Mouse (Mus musculus) forebrain, postnatal 0 days (tissue): ENCODE results near the gene Btg2. TPM values are rescaled to one million over a fixed set of nuclear protein-coding genes. Genes with fewer than 3 reads are reported as not detected.

Source experiments
- ATAC-seq: fragments of 200-750 bp; cut with Nextera tagmentation; 2 replicates; pipeline ENCODE4 v1.8.0; 2017; ENCODE audit warnings: mild to moderate bottlenecking, moderate library complexity
- DNase-seq: peaks from one replicate; pipeline ENCODE4 v3.0.0-alpha.2; 2015
- H3K27ac ChIP-seq: fragments of 300-500 bp; sonication (generic); 2 replicates; pipeline ENCODE4 v1.5.1; 2014; ENCODE audit warnings: low read depth, mild to moderate bottlenecking, antibody characterized with exemption, low read length, moderate library complexity, mixed read lengths
- H3K27me3 ChIP-seq: fragments of 300-500 bp; sonication (generic); 2 replicates; pipeline ENCODE4 v1.6.1; 2014; ENCODE audit warnings: mild to moderate bottlenecking, low read length, mixed read lengths; ENCODE audit not compliant: insufficient read depth
- H3K36me3 ChIP-seq: fragments of 300-500 bp; sonication (generic); 2 replicates; pipeline ENCODE4 v1.6.1; 2014; ENCODE audit warnings: mild to moderate bottlenecking, moderate library complexity; ENCODE audit not compliant: insufficient read depth
- H3K4me1 ChIP-seq: fragments of 300-500 bp; sonication (generic); 2 replicates; pipeline ENCODE4 v1.6.1; 2014; ENCODE audit warnings: antibody characterized with exemption; ENCODE audit not compliant: insufficient read depth
- H3K4me2 ChIP-seq: fragments of 300-500 bp; sonication (generic); 2 replicates; pipeline ENCODE4 v1.6.1; 2014; ENCODE audit warnings: low read depth, mild to moderate bottlenecking, moderate library complexity
- H3K4me3 ChIP-seq: fragments of 300-500 bp; sonication (generic); 2 replicates; pipeline ENCODE4 v1.5.1; 2014; ENCODE audit warnings: low read depth, low read length, mixed read lengths
- H3K9ac ChIP-seq: fragments of 300-500 bp; sonication (generic); 2 replicates; pipeline ENCODE4 v1.6.1; 2014; ENCODE audit warnings: mild to moderate bottlenecking
- H3K9me3 ChIP-seq: fragments of 300-500 bp; sonication (generic); 2 replicates; pipeline ENCODE4 v1.6.1; 2016; ENCODE audit warnings: low read length
- CTCF ChIP-seq: sonication (generic); IDR thresholded peaks from 2 replicates; pipeline ENCODE4 v1.5.1; 2016; ENCODE audit warnings: antibody characterized with exemption, control low read depth, low read depth
- WGBS: fragments of 180-500 bp; shearing (Covaris S2); extraction: QIAGEN DNeasy Blood & Tissue Kit; methylation state at CpG from one replicate; pipeline ENCODE4 v1.1.7; 2014; 5-methylcytosine and 5-hydroxymethylcytosine counted together
- polyA plus RNA-seq: library from polyadenylated mRNA; unstranded; fragments of >200 nt; fragmentation: Nextera tagmentation; extraction: Ambion mirVana; gene quantifications from 2 replicates; pipeline ENCODE4 v1.2.1, GENCODE M21; 2015
- total RNA-seq: library from RNA; depleted of rRNA; stranded (reverse); fragments of >200 nt; gene quantifications from 2 replicates; pipeline ENCODE4 v1.2.3, GENCODE M21; 2014

Btg2 gene
- total and polyA plus RNA-seq, 2 experiments from 2014 or later = 11.9 to 12.0 TPM

DNA sequence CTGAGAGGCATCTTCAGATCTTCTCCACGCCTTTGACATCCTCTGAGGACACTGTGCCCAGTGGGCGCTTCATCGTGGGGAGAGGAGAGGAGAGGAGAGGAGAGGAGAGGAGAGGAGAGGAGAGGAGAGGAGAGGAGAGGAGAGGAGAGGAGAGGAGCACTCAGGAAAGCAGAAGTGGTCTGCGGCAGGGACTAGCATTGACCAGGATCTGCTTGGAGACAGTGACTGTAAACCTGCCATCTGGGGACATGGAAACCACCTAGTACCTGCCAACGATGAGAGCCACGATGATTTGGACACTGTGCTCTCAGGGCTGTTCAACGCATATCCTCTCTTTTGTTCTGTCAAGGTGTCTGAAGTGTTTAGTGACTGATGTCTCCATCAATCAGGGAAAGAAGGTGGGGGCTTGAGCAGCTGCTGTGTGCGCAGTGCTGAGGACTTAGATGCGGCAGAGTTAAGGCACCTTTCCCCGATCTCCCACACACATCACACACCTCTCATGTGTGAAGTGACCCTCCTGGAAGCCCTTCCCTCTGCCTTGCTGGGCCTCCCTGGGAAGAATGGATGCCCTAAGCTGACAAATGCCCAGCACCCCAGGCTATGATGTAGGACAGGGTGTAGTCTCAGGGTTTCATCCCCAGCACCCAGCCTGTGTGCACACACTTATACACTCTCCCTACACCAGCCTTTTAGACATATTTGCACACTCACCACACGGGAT lies 26.3 kb upstream of the Btg2 start:
- H3K4me2 ChIP-seq = no peak overlapping the region
- H3K27ac ChIP-seq = no peak overlapping the region
- no peaks in the 10 kb centered on the region for H3K9me3 ChIP-seq
- 82% methylated on average over 11 of the region's 11 CpGs for WGBS
- ATAC-seq = no peak
- no peaks in the 10 kb centered on the region for H3K4me1 ChIP-seq
- H3K4me3 ChIP-seq = no peak overlapping the region
- H3K36me3 ChIP-seq = no peaks in the 10 kb centered on the region
- no peak overlapping the region for H3K9ac ChIP-seq
- no peak for DNase-seq
- no peak for TF ChIP-seq CTCF
- H3K27me3 ChIP-seq = no peaks in the 10 kb centered on the region

DNA sequence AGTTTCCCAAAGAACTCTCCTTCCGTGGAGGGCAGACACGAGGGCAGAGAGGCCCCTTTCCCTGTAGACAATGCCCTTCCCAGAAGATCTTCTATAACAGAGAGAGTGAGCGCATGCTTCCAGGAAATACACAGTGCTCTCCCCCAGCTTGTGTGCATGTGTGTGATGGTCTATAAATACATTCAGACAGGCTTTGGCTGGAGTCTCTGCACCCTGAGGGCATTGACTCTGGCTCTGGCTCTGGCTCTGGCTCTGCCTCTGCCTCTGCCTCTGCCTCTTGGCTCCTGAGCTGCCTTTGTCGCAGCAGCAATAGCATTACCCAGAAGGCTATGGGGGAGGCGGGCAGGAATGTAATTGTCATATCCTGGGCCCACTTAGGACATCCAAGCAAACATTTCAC lies 24.9 kb upstream of the Btg2 start:
- Histone ChIP-seq H3K27me3 (no peaks in the 10 kb centered on the region), H3K36me3 (no peaks in the 10 kb centered on the region), H3K4me1 (peaks cover 3% of the 10 kb centered on the region; the same call in 1 of the 2 replicates), H3K9ac (no peak overlapping the region), H3K4me3 (no peak overlapping the region), H3K4me2 (no peak overlapping the region), H3K27ac (no peak overlapping the region), H3K9me3 (no peaks in the 10 kb centered on the region)
- ATAC-seq (no peak), DNase-seq (no peak)
- WGBS = 69% methylated on average over 5 of the region's 5 CpGs
- TF ChIP-seq CTCF = no peak

DNA sequence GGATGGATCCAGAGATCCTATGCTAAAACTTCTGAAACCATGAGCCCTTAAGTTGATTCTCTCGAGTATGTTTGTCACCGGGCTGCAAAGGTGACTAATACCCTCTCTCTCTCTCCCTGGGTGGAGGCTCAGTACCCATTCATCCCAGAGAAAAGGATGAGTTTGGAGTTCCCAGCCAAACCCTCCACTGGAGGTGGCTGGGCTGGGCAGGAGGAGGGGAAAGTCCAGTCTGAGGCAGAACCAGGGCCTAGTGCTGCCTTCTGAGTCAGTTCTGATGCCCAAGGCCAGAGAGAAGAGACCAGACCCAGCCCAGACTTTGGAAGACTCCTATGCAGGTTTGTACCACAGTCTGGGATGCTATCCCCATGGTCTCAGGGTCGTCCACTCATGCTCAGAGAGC lies 22.7 kb upstream of the Btg2 start:
- no peak for DNase-seq

DNA sequence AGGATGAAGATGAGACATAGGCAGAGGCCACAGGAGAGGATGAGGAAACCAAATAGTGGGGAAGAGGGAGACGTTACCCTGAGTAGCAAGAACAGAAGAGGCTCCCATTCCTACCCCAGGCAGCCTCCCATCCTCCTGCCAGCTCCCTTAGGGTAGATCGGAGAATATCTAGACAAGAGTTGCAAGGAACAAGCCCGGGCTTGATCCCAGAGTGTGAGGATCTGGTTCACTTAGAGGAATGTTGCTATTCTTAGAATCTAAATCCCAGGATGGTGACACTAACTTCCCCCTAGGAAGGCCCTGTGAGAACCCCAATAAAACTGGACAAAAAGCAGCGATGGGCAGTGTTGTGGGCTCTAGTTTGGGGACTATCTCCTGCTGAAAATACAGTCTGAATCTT lies 22.0 kb upstream of the Btg2 start:
- Histone ChIP-seq H3K4me2 (no peak overlapping the region), H3K27ac (no peak overlapping the region), H3K9ac (no peak overlapping the region), H3K4me3 (no peak overlapping the region), H3K4me1 (peaks cover 11% of the 10 kb centered on the region), H3K27me3 (no peaks in the 10 kb centered on the region), H3K36me3 (no peaks in the 10 kb centered on the region), H3K9me3 (no peaks in the 10 kb centered on the region)
- DNase-seq = no peak
- no peak for TF ChIP-seq CTCF
- no peak for ATAC-seq
- 83% methylated on average over 4 of the region's 4 CpGs for WGBS

More for the DNA sequence above, 22.7 kb upstream of the Btg2 start:
- no peak overlapping the region for H3K9ac ChIP-seq
- ATAC-seq = no peak
- no peak overlapping the region for H3K4me3 ChIP-seq
- no peaks in the 10 kb centered on the region for H3K36me3 ChIP-seq
- H3K4me1 ChIP-seq = peaks cover 10% of the 10 kb centered on the region
- H3K27me3 ChIP-seq = no peaks in the 10 kb centered on the region
- H3K4me2 ChIP-seq = no peak overlapping the region
- no peaks in the 10 kb centered on the region for H3K9me3 ChIP-seq
- no peak for TF ChIP-seq CTCF
- 80% methylated on average over 3 of the region's 3 CpGs for WGBS
- H3K27ac ChIP-seq = no peak overlapping the region

DNA sequence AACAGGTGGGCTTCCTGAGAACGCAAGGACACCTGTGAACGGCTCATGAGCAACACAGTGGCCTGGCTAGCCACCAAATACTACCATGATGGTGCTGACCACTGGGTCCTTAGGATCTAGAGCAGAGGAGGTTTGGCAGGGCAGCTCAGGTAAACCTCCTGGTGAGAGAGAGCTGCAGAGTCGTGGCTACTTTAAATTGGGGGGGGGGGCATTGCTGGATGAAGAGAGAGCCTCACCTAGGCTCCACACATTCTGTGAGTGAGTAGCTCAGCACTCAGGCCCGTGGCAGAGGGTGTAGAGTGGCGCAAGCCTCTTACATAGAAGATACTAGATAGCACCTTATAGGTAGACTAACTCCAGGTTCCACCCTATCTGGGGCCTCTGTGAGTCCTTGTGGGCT lies 21.5 kb upstream of the Btg2 start:
- H3K36me3 ChIP-seq = no peaks in the 10 kb centered on the region
- no peak overlapping the region for H3K4me2 ChIP-seq
- H3K4me3 ChIP-seq = no peak overlapping the region
- DNase-seq (no peak), ATAC-seq (no peak)
- 82% methylated on average over 5 of the region's 5 CpGs for WGBS
- no peaks in the 10 kb centered on the region for H3K27me3 ChIP-seq
- no peak overlapping the region for H3K9ac ChIP-seq
- H3K4me1 ChIP-seq = peaks cover 11% of the 10 kb centered on the region
- no peaks in the 10 kb centered on the region for H3K9me3 ChIP-seq
- no peak overlapping the region for H3K27ac ChIP-seq
- no peak for TF ChIP-seq CTCF

DNA sequence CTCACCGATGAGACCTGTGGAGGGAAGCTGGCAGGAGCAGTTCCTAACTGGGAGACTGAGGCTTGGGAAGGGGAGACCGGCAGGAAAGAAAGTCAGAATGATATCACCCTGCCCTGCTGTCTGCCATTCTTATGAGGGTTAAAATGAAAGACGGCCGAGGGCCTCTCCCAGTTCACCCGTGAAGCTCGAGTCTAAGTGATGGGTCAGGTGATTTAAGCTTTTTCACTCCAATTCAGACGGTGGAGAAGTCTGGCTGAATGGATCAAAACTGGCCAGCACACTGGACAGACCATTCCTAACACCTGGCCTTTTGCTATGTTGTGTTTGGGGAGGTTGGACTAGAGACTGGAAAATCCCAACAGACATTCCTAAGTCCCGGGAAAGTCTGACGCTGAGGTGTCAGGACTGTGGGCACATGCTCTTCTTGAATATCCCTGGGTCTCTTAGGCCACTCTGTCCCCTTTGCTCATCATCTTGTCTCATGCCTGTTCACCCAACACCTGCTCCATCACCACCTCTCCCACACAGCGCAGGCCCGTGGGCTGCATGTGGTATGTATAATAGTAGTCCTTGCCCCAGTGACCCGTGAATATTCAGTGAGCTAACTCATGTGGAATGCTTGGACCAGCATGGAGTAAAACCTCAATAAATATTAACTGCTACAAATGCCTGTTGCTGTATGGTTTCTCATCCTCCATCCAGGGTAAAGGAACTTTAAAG lies 20.8 kb upstream of the Btg2 start:
- Histone ChIP-seq H3K9ac (peak overlapping the region; percentile 38), H3K27ac (peak overlapping the region; percentile 76), H3K4me2 (peak overlapping the region; percentile 60), H3K36me3 (no peaks in the 10 kb centered on the region), H3K4me1 (peaks cover 11% of the 10 kb centered on the region), H3K4me3 (peak overlapping the region; percentile 35), H3K27me3 (no peaks in the 10 kb centered on the region), H3K9me3 (no peaks in the 10 kb centered on the region)
- ATAC-seq (no peak), DNase-seq (no peak)
- 28% methylated on average over 12 of the region's 12 CpGs for WGBS
- TF ChIP-seq CTCF = no peak

DNA sequence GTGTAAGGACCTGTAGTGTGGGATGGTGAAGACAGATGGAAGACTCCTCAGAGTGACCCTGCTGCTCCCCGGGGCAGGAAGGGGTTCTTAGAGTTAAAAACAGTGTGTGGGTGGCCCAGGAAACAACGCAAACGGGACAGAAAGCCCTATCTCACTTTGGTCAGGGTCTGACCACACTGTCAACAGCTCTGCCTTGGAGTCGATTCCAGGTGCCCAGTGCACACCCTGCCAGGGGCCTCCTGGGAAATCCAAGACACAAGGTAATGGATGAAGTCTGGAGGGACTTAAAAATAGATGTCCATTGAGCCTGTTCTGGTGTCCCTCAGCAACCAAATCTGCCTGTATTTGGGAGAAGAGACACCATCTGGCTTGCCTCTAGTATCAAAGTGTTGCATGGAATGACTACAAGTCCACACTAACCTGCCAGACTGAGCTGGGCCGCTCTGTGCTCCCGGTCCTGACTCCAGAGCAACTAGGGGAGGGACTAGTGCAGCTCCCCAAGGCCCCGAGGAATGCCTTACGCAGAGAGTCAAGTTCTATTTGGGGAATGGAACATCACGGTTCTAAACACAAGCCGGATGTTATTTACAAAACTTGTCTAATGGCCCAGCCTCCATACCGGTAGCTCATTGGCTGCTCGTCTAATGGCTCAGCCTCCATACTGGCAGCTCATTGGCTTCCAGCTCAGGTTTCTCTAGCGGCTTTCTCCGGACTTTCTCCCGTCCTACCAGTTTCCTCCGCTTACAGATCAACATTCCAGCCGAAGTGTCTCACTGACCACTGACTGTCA lies 20.0 kb upstream of the Btg2 start:
- ATAC-seq (peak; percentile 77), DNase-seq (peak; percentile 81)
- Histone ChIP-seq H3K4me2 (peak overlapping the region; percentile 60), H3K9me3 (no peaks in the 10 kb centered on the region), H3K4me1 (peaks cover 11% of the 10 kb centered on the region), H3K4me3 (peak overlapping the region; percentile 35), H3K36me3 (no peaks in the 10 kb centered on the region), H3K9ac (peak overlapping the region; percentile 38), H3K27ac (peak overlapping the region; percentile 76), H3K27me3 (no peaks in the 10 kb centered on the region)
- 10% methylated on average over 17 of the region's 17 CpGs for WGBS
- no peak for TF ChIP-seq CTCF
